Mouse (Mus musculus) left cerebral cortex, adult 8-10 months (tissue): Measurements from ENCODE around the gene Mthfd1l. TPM values are rescaled to one million over a fixed set of nuclear protein-coding genes. Genes with fewer than 3 reads are reported as not detected.

Experiments
- DNase-seq, 2 experiments: peaks; one replicate each; pipeline ENCODE4 v3.0.0; 2022; ENCODE audit warnings: low spot score in 2 of 2
- total RNA-seq, 4 experiments: library from RNA; stranded (reverse); gene quantifications; 2 replicates each; pipeline ENCODE4 v1.2.4; 2022

The Mthfd1l gene
- total RNA-seq, 4 experiments from 2014 or later: 10.7 to 14.4 (median 12.5) TPM

- DNase-seq: no peak
Measured at GRCm38 (mm10) chr10:4151862-4152776, 179.2 kb downstream of the Mthfd1l start.

DNA sequence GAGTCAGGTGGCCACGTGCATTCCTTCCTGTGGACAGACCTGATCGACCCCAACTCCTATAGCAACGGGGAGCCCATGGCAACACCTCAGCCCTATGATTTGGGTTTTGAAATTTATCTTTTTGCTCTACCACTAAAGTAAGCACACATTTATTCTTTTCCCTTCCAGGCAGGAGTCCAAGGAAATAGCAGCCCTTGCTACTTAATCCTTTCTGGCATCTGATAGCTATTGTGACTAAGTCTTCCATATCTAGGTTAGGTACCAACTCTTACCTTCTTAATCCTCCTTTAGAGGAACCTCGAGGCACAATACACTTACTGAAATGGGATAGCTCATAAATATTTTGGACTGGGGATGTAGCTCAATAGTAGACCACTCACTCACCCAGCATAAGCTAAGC, 180.1 kb downstream of the Mthfd1l start:
- DNase-seq: no peak

GRCm38 (mm10) chr10:4154035-4154434, 181.1 kb downstream of the Mthfd1l start:
- DNase-seq: no peak

DNA sequence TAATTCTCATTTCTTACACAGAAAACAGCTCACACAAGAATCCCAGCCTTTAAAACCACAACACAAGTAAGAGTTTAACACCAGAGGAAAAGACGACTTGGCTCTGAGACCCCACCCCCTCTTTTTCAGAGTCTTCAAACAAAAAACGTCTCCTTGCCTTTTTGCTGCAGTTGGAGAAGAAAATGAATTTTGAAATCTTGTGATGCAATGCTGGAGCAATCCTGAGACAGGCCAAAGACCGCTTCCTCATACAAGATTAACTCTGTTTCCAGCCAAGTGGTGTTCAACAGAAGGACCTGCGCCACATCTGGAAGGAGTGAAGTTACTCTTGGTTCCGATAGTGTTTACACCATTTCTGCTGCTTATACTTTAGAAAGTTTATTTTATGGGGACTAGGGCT, 182.6 kb downstream of the Mthfd1l start:
- no peak for DNase-seq

DNA sequence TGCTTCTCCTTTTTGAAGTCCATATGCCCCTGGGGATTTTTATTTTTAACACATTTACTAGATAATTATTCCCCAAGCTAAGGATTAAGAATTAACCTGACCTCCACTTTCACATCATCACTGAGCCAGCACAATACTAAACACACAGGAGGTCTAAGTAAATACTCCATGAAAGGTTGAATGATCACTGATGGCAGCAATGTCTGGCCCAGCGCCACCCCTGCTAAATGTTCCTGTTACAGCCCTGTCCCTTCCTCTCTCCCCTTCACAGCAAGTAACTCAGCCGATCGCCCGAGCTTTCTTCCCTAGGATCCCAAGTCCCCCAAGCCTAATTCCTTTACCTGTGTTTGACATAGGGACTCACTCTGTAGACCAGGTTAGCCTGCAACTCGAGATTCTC, 185.6 kb downstream of the Mthfd1l start:
- no peak for DNase-seq

DNA sequence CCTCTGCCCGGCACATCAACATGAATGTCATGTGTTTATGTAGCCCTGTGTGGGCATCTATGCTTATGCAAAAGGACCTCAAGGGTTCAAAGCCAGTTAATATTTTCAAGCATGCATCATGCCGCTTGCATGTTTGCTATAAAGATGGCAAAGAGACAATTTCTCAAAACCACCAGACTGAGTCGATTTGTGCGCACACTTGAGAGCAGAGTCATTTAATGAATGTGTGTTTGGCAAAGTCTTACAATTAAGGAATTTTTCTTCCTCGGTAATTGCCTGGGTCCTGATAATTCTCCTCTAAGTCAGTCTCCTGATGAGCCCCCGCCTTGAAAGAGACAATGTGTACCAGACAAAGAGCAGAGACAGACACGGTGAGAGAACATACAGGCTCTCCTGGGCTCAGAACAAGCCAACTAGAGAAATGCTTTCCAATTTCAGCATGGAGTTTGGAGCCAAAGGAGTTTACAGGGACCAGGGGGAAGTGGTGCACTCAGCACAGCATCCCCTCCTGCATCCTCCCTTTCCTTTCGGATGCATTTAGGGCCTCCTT, 186.7 kb downstream of the Mthfd1l start:
- DNase-seq: no peak

DNA sequence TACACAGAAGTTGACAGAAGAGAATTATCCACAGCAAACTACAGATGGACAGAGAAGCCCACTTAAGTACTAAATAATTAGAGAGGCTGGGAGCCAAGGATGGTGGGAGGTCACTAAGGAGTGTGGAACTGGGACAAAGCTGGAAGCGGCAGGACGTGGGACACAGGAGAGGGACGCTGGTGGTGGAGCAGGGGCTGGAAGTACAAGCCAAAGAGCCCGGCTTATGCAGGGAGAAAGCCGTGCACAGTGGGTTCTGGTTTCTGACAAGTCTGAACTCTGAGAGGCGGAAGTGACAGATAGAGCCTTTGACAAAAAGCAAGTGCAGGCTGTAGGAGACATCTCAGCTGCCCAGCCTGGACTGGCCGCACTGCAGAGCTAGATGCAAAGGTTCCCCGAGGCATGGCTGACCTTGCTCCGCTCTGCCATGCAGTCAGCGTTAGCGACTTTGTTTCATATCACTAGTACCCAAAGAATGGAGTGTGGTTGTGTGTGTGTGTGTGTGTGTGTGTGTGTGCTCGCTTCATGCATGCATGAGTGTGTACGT, 187.4 kb downstream of the Mthfd1l start:
- DNase-seq: no peak

DNA sequence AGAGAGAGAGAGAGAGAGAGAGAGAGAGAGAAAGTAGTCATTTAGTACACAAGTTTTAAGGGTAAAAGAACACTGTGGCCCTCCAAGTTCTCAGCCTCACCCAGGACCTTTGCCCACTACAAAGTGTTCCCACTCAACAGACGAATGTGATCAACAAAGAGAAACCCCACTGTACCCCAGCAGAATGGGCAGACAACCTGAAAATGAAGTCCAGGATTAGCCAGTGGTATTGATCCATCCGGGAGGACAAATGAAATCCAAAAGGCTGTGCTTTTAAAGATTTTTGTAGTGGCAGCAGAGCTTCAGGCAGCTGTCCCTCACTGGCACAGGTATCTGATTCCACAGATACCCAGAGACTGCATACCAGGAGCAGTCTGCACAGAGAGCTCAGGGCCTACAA, 189.1 kb downstream of the Mthfd1l start:
- no peak for DNase-seq

DNA sequence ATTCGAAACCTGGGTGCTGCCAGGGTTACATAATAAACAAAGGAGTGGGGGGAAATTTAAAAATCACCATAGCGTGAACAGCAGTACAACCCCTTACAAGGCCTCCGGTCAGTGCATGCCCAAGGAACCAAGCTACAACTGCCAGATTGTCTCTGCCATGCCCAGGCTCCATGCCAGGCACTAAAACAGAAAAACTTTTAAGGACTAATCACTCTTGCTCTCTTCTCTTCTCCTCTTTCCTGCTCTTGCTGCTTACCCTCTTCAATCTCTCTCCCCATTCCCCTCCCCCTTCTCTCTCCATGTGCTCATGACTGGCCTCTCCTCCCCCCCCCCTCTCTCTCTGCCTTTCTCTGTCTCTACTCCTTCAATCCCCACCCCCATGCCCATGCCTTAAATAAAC, 190.1 kb downstream of the Mthfd1l start:
- DNase-seq: no peak

- no peak for DNase-seq
Measured at GRCm38 (mm10) chr10:4164681-4165080, 191.8 kb downstream of the Mthfd1l start.

GRCm38 (mm10) chr10:4168222-4168798, 195.4 kb downstream of the Mthfd1l start:
- DNase-seq: no peak

GRCm38 (mm10) chr10:4174229-4174628, 201.3 kb downstream of the Mthfd1l start:
- DNase-seq: no peak

- DNase-seq: no peak
Measured at GRCm38 (mm10) chr10:4174717-4175116, 201.8 kb downstream of the Mthfd1l start.

GRCm38 (mm10) chr10:4177285-4177684, 204.4 kb downstream of the Mthfd1l start:
- no peak for DNase-seq

DNA sequence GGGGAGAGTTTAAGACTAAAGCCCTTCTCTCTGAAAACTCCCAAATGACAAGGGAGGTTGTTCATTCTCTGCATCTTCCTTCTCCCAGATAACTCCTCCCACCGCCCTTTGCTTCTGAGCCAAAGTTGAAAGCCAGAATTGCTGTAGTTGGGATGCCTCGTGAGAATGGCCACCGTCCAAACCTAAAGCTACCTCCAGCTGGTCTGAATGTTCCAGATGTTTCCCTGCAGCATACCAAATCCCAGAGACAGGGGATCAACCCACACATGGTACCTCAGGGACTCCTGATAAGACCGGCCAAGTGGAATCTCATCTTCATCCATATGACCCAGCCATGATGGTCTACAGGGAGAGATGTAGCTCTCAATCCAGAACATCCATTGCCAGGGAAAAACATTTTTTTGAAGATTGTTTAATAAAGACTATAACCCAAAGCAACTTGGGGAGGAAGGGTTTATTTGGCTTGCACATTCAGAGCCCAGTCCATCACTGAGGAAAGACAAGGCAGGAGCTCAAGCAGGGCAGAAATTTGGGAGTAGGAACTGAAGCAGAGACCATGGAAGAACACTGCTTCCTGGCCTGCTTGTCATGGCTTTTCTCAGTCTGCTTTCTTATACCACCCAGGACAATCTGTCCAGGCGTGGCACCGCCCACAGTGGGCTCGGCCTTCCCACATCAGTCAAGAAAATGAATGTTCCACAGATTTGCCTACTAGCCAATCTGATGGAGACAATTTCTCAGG, 206.3 kb downstream of the Mthfd1l start:
- DNase-seq: no peak

DNA sequence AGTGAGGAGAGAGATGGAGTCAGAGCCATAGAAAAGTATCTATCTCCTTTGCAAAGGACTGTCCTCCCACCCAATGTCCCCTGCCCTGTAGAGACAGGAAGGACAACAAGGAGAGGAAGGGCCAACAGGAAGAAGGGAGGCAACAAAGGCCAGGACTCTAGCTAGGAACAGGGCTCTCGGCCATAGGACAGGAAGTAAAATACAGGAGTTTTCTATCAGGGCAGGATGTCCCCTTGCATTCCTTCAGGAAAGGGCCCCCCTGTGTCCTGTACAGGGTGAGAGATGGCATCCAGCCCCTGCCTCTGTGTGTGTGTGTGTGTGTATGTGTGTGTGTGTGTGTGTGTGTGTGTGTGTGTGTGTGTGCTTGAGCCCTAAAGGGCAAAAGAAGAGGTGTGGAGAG, 209.0 kb downstream of the Mthfd1l start:
- DNase-seq: no peak

DNA sequence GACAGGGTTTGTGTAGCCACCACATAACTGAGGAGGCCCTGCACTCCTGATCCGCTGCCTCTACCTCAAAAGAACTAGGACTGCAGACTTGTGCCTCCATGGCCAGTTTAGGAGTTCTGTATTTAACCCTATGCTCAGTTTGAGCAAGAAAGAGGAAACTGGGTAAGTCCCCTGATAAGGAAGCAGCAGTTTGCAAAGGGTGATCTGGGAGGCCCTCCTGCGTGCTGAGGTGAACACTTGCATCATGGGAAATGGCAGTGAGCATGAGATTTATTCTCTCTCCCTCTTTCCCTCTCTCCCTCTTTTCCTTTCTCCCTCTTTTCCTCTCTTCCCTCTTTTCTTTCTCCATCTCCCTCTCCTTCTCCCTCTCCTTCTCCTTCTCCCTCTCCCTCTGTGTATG, 209.5 kb downstream of the Mthfd1l start:
- no peak for DNase-seq

DNA sequence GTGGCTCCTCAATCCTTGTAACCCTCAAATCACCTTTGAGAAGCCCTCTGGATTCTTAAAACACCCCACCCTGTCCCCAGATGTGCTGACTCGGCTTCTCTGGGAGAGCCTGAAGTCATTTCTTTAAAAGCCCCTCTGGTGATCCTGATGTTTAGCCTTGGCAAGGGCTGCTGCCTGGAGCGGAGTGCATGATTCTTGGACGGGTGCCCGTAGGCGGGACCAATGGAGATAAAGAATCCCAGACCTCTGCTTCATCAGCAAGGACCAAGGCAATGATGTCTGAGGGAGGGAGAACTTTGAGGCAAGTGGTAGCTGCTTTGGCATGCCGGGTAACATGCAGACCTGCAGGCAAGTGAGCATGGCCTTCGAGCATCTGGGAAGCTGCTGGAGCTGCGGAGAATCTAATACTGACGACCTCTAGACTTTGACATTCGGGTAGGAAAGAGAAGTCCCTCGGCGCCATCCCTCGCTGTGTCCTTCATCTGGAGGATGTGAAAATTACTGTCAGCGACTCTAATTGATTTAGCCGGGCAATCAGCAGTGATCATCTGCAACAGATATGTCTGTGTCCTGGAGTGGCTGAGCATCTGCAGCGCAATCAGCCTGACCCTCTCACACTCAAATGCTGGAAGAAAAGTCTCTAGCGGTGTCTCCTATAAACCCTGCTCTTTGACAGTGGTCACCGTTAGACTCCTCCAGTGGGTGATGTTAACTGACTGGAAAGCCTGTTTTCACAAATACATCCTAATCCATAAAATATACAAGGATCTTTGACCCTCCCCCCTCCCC, 215.9 kb downstream of the Mthfd1l start:
- DNase-seq: no peak

GRCm38 (mm10) chr10:4189422-4189821, 216.5 kb downstream of the Mthfd1l start:
- DNase-seq: no peak

DNA sequence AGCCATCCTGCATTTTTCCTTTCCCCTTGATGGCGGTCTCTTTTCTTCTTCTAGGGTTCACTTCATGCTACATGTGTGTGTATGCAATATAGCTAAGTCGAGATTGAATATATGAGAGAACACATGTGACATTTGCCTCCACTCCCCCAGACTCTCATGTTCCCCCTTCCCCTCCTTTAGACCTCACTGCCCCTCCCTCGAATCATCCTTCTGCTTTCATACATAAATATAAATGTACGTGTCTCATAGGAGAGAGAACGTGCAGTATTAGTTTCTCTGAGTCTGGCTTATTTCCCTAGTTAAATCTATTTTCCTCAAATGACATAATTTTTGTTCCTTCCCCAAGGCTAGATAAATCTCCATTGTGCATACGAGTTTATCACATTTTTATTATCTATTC, 226.1 kb downstream of the Mthfd1l start:
- no peak for DNase-seq

GRCm38 (mm10) chr10:4199926-4200325, 227.0 kb downstream of the Mthfd1l start:
- no peak for DNase-seq
